Mouse (Mus musculus): Measurements from ENCODE around the gene Musk.

- TF ChIP-seq CTCF (IDR thresholded peaks at IDR 0.05; ENCODE audit: low read depth): peak; percentile 15; the same call in 1 of the 2 replicates
- TF ChIP-seq EP300 (IDR thresholded peaks at IDR 0.05; ENCODE audit: low read depth): no peak
Measured at GRCm38 (mm10) chr4:58413188-58414185, 127.7 kb downstream of the Musk start.
